Mouse (Mus musculus): ENCODE data around the gene Casc3. TPM values are rescaled to one million over a fixed set of nuclear protein-coding genes. Genes with fewer than 3 reads are reported as not detected.

Gene Casc3
- polyA plus RNA-seq, 1 experiment from 2014 or later = 21.3 TPM

- Histone ChIP-seq H3K27ac (peak overlapping the region; percentile 100), H3K4me3 (peak overlapping the region; percentile 95), H3K4me2 (peak overlapping the region; percentile 79), H3K4me1 (replicated peaks) (peaks cover 35% of the 10 kb centered on the region), H3K9me3 (replicated peaks) (no peaks in the 10 kb centered on the region), H3K36me3 (peaks cover 8% of the 10 kb centered on the region), H3K27me3 (no peaks in the 10 kb centered on the region), H3K9ac (peak overlapping the region; percentile 100)
- peak; percentile 64 for ATAC-seq (replicated peaks; ENCODE audit: insufficient number of reproducible peaks, insufficient read depth, low FRiP score, low read depth)
- under 1% methylated on average over 29 of the region's 30 CpGs for WGBS
Observed at GRCm38 (mm10) chr11:98794469-98795014, 10.2 kb upstream of the Casc3 start.

- Histone ChIP-seq H3K9me3 (replicated peaks) (no peaks in the 10 kb centered on the region), H3K4me2 (peak within 1 kb of the TSS; percentile 79), H3K27ac (peak within 1 kb of the TSS; percentile 100), H3K36me3 (peaks cover 13% of the 10 kb centered on the region), H3K9ac (peak within 1 kb of the TSS; percentile 100), H3K27me3 (no peaks in the 10 kb centered on the region), H3K4me3 (peak within 1 kb of the TSS; percentile 95), H3K4me1 (replicated peaks) (peaks cover 29% of the 10 kb centered on the region)
- ATAC-seq (replicated peaks; ENCODE audit: insufficient number of reproducible peaks, insufficient read depth, low FRiP score, low read depth) = peak; percentile 73
- WGBS = under 1% methylated on average over 61 of the region's 89 CpGs
Observed at GRCm38 (mm10) chr11:98795015-98795713, 9.5 kb upstream of the Casc3 start, which contains the start of gene Msl1. Msl1 (plus strand) TSS chr11:98795516.

- under 1% methylated on average over 69 of the region's 74 CpGs for WGBS
- H3K4me3 ChIP-seq = peak overlapping the region; percentile 95
- H3K27ac ChIP-seq = peak overlapping the region; percentile 100
- H3K9ac ChIP-seq = peak overlapping the region; percentile 100
- H3K27me3 ChIP-seq = no peaks in the 10 kb centered on the region
- H3K4me1 ChIP-seq (replicated peaks) = peaks cover 29% of the 10 kb centered on the region
- peak; percentile 32 for ATAC-seq (replicated peaks; ENCODE audit: insufficient number of reproducible peaks, insufficient read depth, low FRiP score, low read depth)
- H3K4me2 ChIP-seq = peak overlapping the region; percentile 79
- H3K36me3 ChIP-seq = peaks cover 19% of the 10 kb centered on the region
- no peaks in the 10 kb centered on the region for H3K9me3 ChIP-seq (replicated peaks)
Observed at GRCm38 (mm10) chr11:98795714-98796514, 8.8 kb upstream of the Casc3 start.

- H3K4me3 ChIP-seq = peak overlapping the region; percentile 95
- peaks cover 29% of the 10 kb centered on the region for H3K4me1 ChIP-seq (replicated peaks)
- H3K4me2 ChIP-seq = peak overlapping the region; percentile 79
- peaks cover 27% of the 10 kb centered on the region for H3K36me3 ChIP-seq
- WGBS = 2% methylated on average over 23 of the region's 23 CpGs
- ATAC-seq (replicated peaks; ENCODE audit: insufficient number of reproducible peaks, insufficient read depth, low FRiP score, low read depth) = no peak
- H3K9me3 ChIP-seq (replicated peaks) = no peaks in the 10 kb centered on the region
- H3K9ac ChIP-seq = peak overlapping the region; percentile 100
- H3K27ac ChIP-seq = peak overlapping the region; percentile 100
- H3K27me3 ChIP-seq = no peaks in the 10 kb centered on the region
Observed at GRCm38 (mm10) chr11:98796515-98797216, 8.0 kb upstream of the Casc3 start.

- Histone ChIP-seq H3K27ac (peak overlapping the region; percentile 100), H3K27me3 (no peaks in the 10 kb centered on the region), H3K9ac (peak overlapping the region; percentile 100), H3K9me3 (replicated peaks) (no peaks in the 10 kb centered on the region), H3K4me1 (replicated peaks) (peaks cover 29% of the 10 kb centered on the region), H3K36me3 (peaks cover 33% of the 10 kb centered on the region), H3K4me3 (peak overlapping the region; percentile 95), H3K4me2 (peak overlapping the region; percentile 79)
- WGBS = 2% methylated on average over 5 of the region's 5 CpGs
- ATAC-seq (replicated peaks; ENCODE audit: insufficient number of reproducible peaks, insufficient read depth, low FRiP score, low read depth) = no peak
Observed at GRCm38 (mm10) chr11:98797306-98797705, 7.4 kb upstream of the Casc3 start.

GRCm38 (mm10) chr11:98797909-98798308 is 6.8 kb upstream of the Casc3 start:
- peak overlapping the region; percentile 100 for H3K27ac ChIP-seq

GRCm38 (mm10) chr11:98808417-98808816 is 3.7 kb downstream of the Casc3 start:
- Histone ChIP-seq H3K27me3 (no peaks in the 10 kb centered on the region), H3K4me2 (peak overlapping the region; percentile 73; the same call in 1 of the 2 replicates), H3K36me3 (peaks cover 56% of the 10 kb centered on the region), H3K9me3 (replicated peaks) (no peaks in the 10 kb centered on the region), H3K4me1 (replicated peaks) (peaks cover 28% of the 10 kb centered on the region), H3K4me3 (no peak overlapping the region), H3K27ac (peak overlapping the region; percentile 98; the same call in 1 of the 2 replicates), H3K9ac (no peak overlapping the region)
- 63% methylated on average over 2 of the region's 2 CpGs for WGBS
- no peak for ATAC-seq (replicated peaks; ENCODE audit: insufficient number of reproducible peaks, insufficient read depth, low FRiP score, low read depth)

More at GRCm38 (mm10) chr11:98797909-98798308, 6.8 kb upstream of the Casc3 start:
- Histone ChIP-seq H3K36me3 (peaks cover 39% of the 10 kb centered on the region), H3K9me3 (replicated peaks) (no peaks in the 10 kb centered on the region), H3K27me3 (no peaks in the 10 kb centered on the region), H3K4me1 (replicated peaks) (peaks cover 29% of the 10 kb centered on the region), H3K4me2 (peak overlapping the region; percentile 79), H3K4me3 (peak overlapping the region; percentile 95), H3K9ac (peak overlapping the region; percentile 100)
- WGBS = 35% methylated on average over 4 of the region's 4 CpGs
- no peak for ATAC-seq (replicated peaks; ENCODE audit: insufficient number of reproducible peaks, insufficient read depth, low FRiP score, low read depth)

GRCm38 (mm10) chr11:98809457-98810290 is 5.0 kb downstream of the Casc3 start:
- peak overlapping the region; percentile 87 for H3K4me3 ChIP-seq
- no peaks in the 10 kb centered on the region for H3K9me3 ChIP-seq (replicated peaks)
- peaks cover 55% of the 10 kb centered on the region for H3K36me3 ChIP-seq
- H3K9ac ChIP-seq = peak overlapping the region; percentile 91
- H3K27me3 ChIP-seq = no peaks in the 10 kb centered on the region
- peak overlapping the region; percentile 73 for H3K4me2 ChIP-seq
- H3K27ac ChIP-seq = peak overlapping the region; percentile 98
- under 1% methylated on average over 84 of the region's 84 CpGs for WGBS
- peak; percentile 99 for ATAC-seq (replicated peaks; ENCODE audit: insufficient number of reproducible peaks, insufficient read depth, low FRiP score, low read depth)
- H3K4me1 ChIP-seq (replicated peaks) = peaks cover 23% of the 10 kb centered on the region

- H3K4me2 ChIP-seq = peak overlapping the region; percentile 73
- peaks cover 53% of the 10 kb centered on the region for H3K36me3 ChIP-seq
- H3K27ac ChIP-seq = peak overlapping the region; percentile 98; the same call in 1 of the 2 replicates
- 58% methylated on average over 7 of the region's 7 CpGs for WGBS
- H3K9ac ChIP-seq = peak overlapping the region; percentile 91
- no peaks in the 10 kb centered on the region for H3K27me3 ChIP-seq
- H3K4me3 ChIP-seq = peak overlapping the region; percentile 87
- H3K4me1 ChIP-seq (replicated peaks) = peaks cover 23% of the 10 kb centered on the region
- H3K9me3 ChIP-seq (replicated peaks) = no peaks in the 10 kb centered on the region
- no peak for ATAC-seq (replicated peaks; ENCODE audit: insufficient number of reproducible peaks, insufficient read depth, low FRiP score, low read depth)
Observed at GRCm38 (mm10) chr11:98810686-98811085, 6.0 kb downstream of the Casc3 start.

- Histone ChIP-seq H3K4me1 (replicated peaks) (peaks cover 4% of the 10 kb centered on the region; the same call in 1 of the 2 replicates), H3K27me3 (no peaks in the 10 kb centered on the region), H3K27ac (no peak overlapping the region), H3K4me2 (no peak overlapping the region), H3K9me3 (replicated peaks) (no peaks in the 10 kb centered on the region), H3K9ac (no peak overlapping the region), H3K4me3 (no peak overlapping the region), H3K36me3 (peaks cover 83% of the 10 kb centered on the region)
- 85% methylated on average over 1 of the region's 1 CpGs for WGBS
- no peak for ATAC-seq (replicated peaks; ENCODE audit: insufficient number of reproducible peaks, insufficient read depth, low FRiP score, low read depth)
Observed at GRCm38 (mm10) chr11:98816706-98817239, 12.1 kb downstream of the Casc3 start.

All from heart, embryonic 15.5 days (tissue).